Mouse (Mus musculus) G1E (cell line): ENCODE data around the gene Prph. TPM values are rescaled to one million over a fixed set of nuclear protein-coding genes. Genes with fewer than 3 reads are reported as not detected.

ENCODE experiments used
- ATAC-seq: 2 replicates; pipeline ENCODE4 v1.8.0; 2016; ENCODE audit warnings: mild to moderate bottlenecking; ENCODE audit not compliant: insufficient number of reproducible peaks, poor library complexity, low FRiP score, severe bottlenecking; ENCODE audit errors: extremely low read depth
- DNase-seq: peaks from one replicate; pipeline ENCODE4 v3.0.0; 2012; ENCODE audit warnings: low spot score
- H3K27me3 ChIP-seq: 2 replicates; pipeline ENCODE4 v1.6.1; 2012; ENCODE audit warnings: mild to moderate bottlenecking, low read length, inconsistent platforms; ENCODE audit not compliant: insufficient read depth
- H3K36me3 ChIP-seq: replicated peaks from 2 replicates; pipeline ENCODE3; 2012; ENCODE audit warnings: mild to moderate bottlenecking, inconsistent platforms
- H3K4me1 ChIP-seq: 2 replicates; pipeline ENCODE4 v1.6.1; 2012; ENCODE audit warnings: low read depth, low read length, inconsistent platforms, mixed read lengths; ENCODE audit not compliant: insufficient read depth
- H3K4me3 ChIP-seq: 2 replicates; pipeline ENCODE4 v1.5.1; 2012; ENCODE audit warnings: low read depth, mild to moderate bottlenecking, inconsistent platforms, low read length, moderate library complexity, mixed read lengths
- H3K9me3 ChIP-seq: replicated peaks from 2 replicates; pipeline ENCODE4 v1.6.1; 2012; ENCODE audit warnings: inconsistent platforms
- CTCF ChIP-seq: IDR thresholded peaks from 2 replicates; pipeline ENCODE4 v1.5.1; 2012; ENCODE audit warnings: low read depth, low read length, inconsistent platforms, mixed read lengths
- GATA1 ChIP-seq: IDR thresholded peaks from 2 replicates; pipeline ENCODE4 v1.6.1; 2012; ENCODE audit warnings: borderline replicate concordance, low read length, inconsistent platforms, mixed read lengths
- GATA2 ChIP-seq: IDR thresholded peaks from 2 replicates; pipeline ENCODE4 v1.6.1; 2012; ENCODE audit warnings: low read depth, low read length, inconsistent platforms, borderline replicate concordance
- POLR2AphosphoS5 ChIP-seq: IDR thresholded peaks from 2 replicates; pipeline ENCODE4 v1.6.1; 2012; ENCODE audit warnings: low read depth, low read length, inconsistent platforms; ENCODE audit not compliant: insufficient replicate concordance
- TAL1 ChIP-seq: conservative IDR thresholded peaks from 2 replicates; pipeline ENCODE4 v1.6.1; 2012; ENCODE audit warnings: low read depth, low read length, inconsistent platforms, mixed read lengths
- polyA plus RNA-seq: library from polyadenylated mRNA; stranded (reverse); fragments of >175 nt; gene quantifications from 2 replicates; pipeline ENCODE4 v1.2.3, GENCODE M21; 2012
- total RNA-seq, 2 experiments: library from RNA; stranded (forward) in 1 of 2; stranded (reverse) in 1 of 2; fragments of 200-1000 nt in 1 of 2; fragments of >200 nt in 1 of 2; fragmentation: Nextera tagmentation in 1 of 2; gene quantifications; 2 replicates each; pipeline ENCODE4 v1.2.3; 2014 to 2017

Gene Prph
- total and polyA plus RNA-seq, 3 experiments: not detected

DNA sequence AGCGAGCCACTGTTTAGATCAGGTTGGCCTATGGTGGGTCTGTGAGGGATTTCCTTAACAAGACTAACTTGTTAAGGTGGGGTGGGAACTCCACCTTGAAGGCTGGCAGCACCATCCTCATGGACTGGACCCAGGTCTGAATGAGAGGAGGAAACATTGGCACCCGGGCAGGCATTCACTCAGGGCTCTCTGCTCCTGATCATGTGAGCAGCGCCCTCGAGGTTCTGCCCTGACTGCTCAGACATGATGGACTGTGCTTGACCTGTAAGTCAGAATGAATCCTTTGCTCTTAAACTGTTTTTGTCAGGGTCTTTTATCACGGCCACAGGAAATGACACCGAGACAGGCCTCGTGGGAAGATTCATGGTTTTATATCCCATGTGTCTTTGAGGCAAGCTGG, 50.3 kb downstream of the Prph start:
- TF ChIP-seq GATA1: no peak
- TF ChIP-seq POLR2AphosphoS5: no peak
- no peak for TF ChIP-seq CTCF
- TF ChIP-seq TAL1: no peak
- TF ChIP-seq GATA2: no peak
- DNase-seq (no peak), ATAC-seq (no peak)
- H3K4me1 ChIP-seq: no peaks in the 10 kb centered on the region
- peaks cover 16% of the 10 kb centered on the region for H3K27me3 ChIP-seq
- no peaks in the 10 kb centered on the region for H3K36me3 ChIP-seq
- no peak overlapping the region for H3K4me3 ChIP-seq
- H3K9me3 ChIP-seq: no peaks in the 10 kb centered on the region

DNA sequence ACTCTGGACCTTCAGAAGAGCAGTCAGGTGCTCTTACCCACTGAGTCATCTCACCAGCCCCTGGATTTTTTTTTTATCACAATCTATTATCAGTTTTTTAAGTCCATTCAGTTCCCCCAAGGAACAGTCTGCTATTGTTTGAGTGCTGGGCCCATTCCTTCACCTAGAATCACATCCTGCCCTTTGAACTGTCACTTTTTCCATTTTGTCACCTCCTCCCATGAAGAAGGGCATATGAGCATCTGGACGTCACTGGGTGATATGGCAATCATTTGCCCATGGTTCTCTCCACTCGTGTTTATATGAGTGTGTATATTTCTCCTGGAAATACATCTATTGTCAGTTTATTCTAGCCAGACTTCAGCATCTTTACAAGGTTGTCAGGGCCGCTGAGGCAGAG, 52.9 kb downstream of the Prph start:
- Histone ChIP-seq H3K4me1 (no peaks in the 10 kb centered on the region), H3K36me3 (no peaks in the 10 kb centered on the region), H3K9me3 (no peaks in the 10 kb centered on the region), H3K4me3 (no peak overlapping the region), H3K27me3 (peaks cover 7% of the 10 kb centered on the region)
- ATAC-seq (no peak), DNase-seq (no peak)
- no peak for TF ChIP-seq POLR2AphosphoS5
- TF ChIP-seq CTCF: no peak
- no peak for TF ChIP-seq TAL1
- no peak for TF ChIP-seq GATA2
- TF ChIP-seq GATA1: no peak

Other genes with a start within 250 kb of the Prph start
- gene Ddn, start 245.7 kb upstream of the Prph start, total RNA-seq (2014; fragmentation: Nextera tagmentation): not detected in 2 replicates
- 0.17 and 0.22 TPM in 2 replicates for gene Ddn, start 245.7 kb upstream of the Prph start, total RNA-seq (2017)
- 0.07 and 0.08 TPM in 2 replicates for gene Ddn, start 245.7 kb upstream of the Prph start, polyA plus RNA-seq
- 62.8 and 72.4 TPM in 2 replicates for gene Prkag1, start 223.7 kb upstream of the Prph start, total RNA-seq (2014; fragmentation: Nextera tagmentation)
- gene Prkag1, start 223.7 kb upstream of the Prph start, total RNA-seq (2017): 114 and 150 TPM in 2 replicates
- gene Prkag1, start 223.7 kb upstream of the Prph start, polyA plus RNA-seq: 106 and 142 TPM in 2 replicates
- gene Kmt2d, start 184.0 kb upstream of the Prph start, total RNA-seq (2014; fragmentation: Nextera tagmentation): 141 and 150 TPM in 2 replicates
- gene Kmt2d, start 184.0 kb upstream of the Prph start, total RNA-seq (2017): 22.1 and 27.0 TPM in 2 replicates
- 42.8 and 57.8 TPM in 2 replicates for gene Kmt2d, start 184.0 kb upstream of the Prph start, polyA plus RNA-seq
- 5.2 and 8.4 TPM in 2 replicates for gene Rhebl1, start 160.6 kb upstream of the Prph start, total RNA-seq (2014; fragmentation: Nextera tagmentation)
- 7.8 and 8.0 TPM in 2 replicates for gene Rhebl1, start 160.6 kb upstream of the Prph start, total RNA-seq (2017)
- gene Rhebl1, start 160.6 kb upstream of the Prph start, polyA plus RNA-seq: 2.7 and 2.9 TPM in 2 replicates
- not detected in 2 replicates for gene Dhh, start 156.6 kb upstream of the Prph start, total RNA-seq (2014; fragmentation: Nextera tagmentation)
- gene Dhh, start 156.6 kb upstream of the Prph start, total RNA-seq (2017): 0.05 and 0.06 TPM in 2 replicates
- gene Dhh, start 156.6 kb upstream of the Prph start, polyA plus RNA-seq: not detected in 2 replicates
- gene Lmbr1l, start 136.9 kb upstream of the Prph start, total RNA-seq (2014; fragmentation: Nextera tagmentation): 10.9 and 17.1 TPM in 2 replicates
- gene Lmbr1l, start 136.9 kb upstream of the Prph start, total RNA-seq (2017): 4.5 and 7.4 TPM in 2 replicates
- gene Lmbr1l, start 136.9 kb upstream of the Prph start, polyA plus RNA-seq: 9.6 and 9.7 TPM in 2 replicates
- gene Tuba1b, start 120.6 kb upstream of the Prph start, total RNA-seq (2014; fragmentation: Nextera tagmentation): 1,654 and 1,866 TPM in 2 replicates
- gene Tuba1b, start 120.6 kb upstream of the Prph start, total RNA-seq (2017): 717 and 929 TPM in 2 replicates
- gene Tuba1b, start 120.6 kb upstream of the Prph start, polyA plus RNA-seq: 255 and 384 TPM in 2 replicates
- gene Gm49450, start 101.6 kb upstream of the Prph start, total RNA-seq (2014; fragmentation: Nextera tagmentation): not detected in 2 replicates
- gene Gm49450, start 101.6 kb upstream of the Prph start, total RNA-seq (2017): not detected in 2 replicates
- gene Gm49450, start 101.6 kb upstream of the Prph start, polyA plus RNA-seq: not detected in 2 replicates
- 11.6 and 22.3 TPM in 2 replicates for gene Tuba1a, start 101.5 kb upstream of the Prph start, total RNA-seq (2014; fragmentation: Nextera tagmentation)
- gene Tuba1a, start 101.5 kb upstream of the Prph start, total RNA-seq (2017): 35.9 and 52.0 TPM in 2 replicates
- 1.4 and 3.3 TPM in 2 replicates for gene Tuba1a, start 101.5 kb upstream of the Prph start, polyA plus RNA-seq
- gene Tuba1c, start 25.3 kb upstream of the Prph start, total RNA-seq (2014; fragmentation: Nextera tagmentation): 856 and 1,023 TPM in 2 replicates
- gene Tuba1c, start 25.3 kb upstream of the Prph start, total RNA-seq (2017): 252 and 273 TPM in 2 replicates
- gene Tuba1c, start 25.3 kb upstream of the Prph start, polyA plus RNA-seq: 47.1 and 72.7 TPM in 2 replicates
- 58.2 and 59.0 TPM in 2 replicates for gene Troap, start 19.4 kb downstream of the Prph start, total RNA-seq (2014; fragmentation: Nextera tagmentation)
- 22.3 and 22.8 TPM in 2 replicates for gene Troap, start 19.4 kb downstream of the Prph start, total RNA-seq (2017)
- 71.0 and 73.9 TPM in 2 replicates for gene Troap, start 19.4 kb downstream of the Prph start, polyA plus RNA-seq
- not detected in 2 replicates for gene C1ql4, start 32.6 kb downstream of the Prph start, total RNA-seq (2014; fragmentation: Nextera tagmentation)
- not detected in 2 replicates for gene C1ql4, start 32.6 kb downstream of the Prph start, total RNA-seq (2017)
- not detected in 2 replicates for gene C1ql4, start 32.6 kb downstream of the Prph start, polyA plus RNA-seq
- gene Dnajc22, start 38.0 kb downstream of the Prph start, total RNA-seq (2014; fragmentation: Nextera tagmentation): not detected in 2 replicates
- gene Dnajc22, start 38.0 kb downstream of the Prph start, total RNA-seq (2017): 0.16 TPM in 1 of 2 replicates, not detected in the other
- gene Dnajc22, start 38.0 kb downstream of the Prph start, polyA plus RNA-seq: not detected in 2 replicates
- not detected in 2 replicates for gene Spats2, start 70.7 kb downstream of the Prph start, total RNA-seq (2014; fragmentation: Nextera tagmentation)
- 0.05 and 0.12 TPM in 2 replicates for gene Spats2, start 70.7 kb downstream of the Prph start, total RNA-seq (2017)
- gene Spats2, start 70.7 kb downstream of the Prph start, polyA plus RNA-seq: not detected in 2 replicates
- gene Kcnh3, start 169.7 kb downstream of the Prph start, total RNA-seq (2014; fragmentation: Nextera tagmentation): not detected in 2 replicates
- gene Kcnh3, start 169.7 kb downstream of the Prph start, total RNA-seq (2017): 0.05 TPM in 1 of 2 replicates, not detected in the other
- gene Kcnh3, start 169.7 kb downstream of the Prph start, polyA plus RNA-seq: not detected in 2 replicates
- gene Mcrs1, start 196.8 kb downstream of the Prph start, total RNA-seq (2014; fragmentation: Nextera tagmentation): 29.8 and 39.4 TPM in 2 replicates
- 45.7 and 60.1 TPM in 2 replicates for gene Mcrs1, start 196.8 kb downstream of the Prph start, total RNA-seq (2017)
- 75.9 and 83.4 TPM in 2 replicates for gene Mcrs1, start 196.8 kb downstream of the Prph start, polyA plus RNA-seq
- gene Prpf40b, start 239.9 kb downstream of the Prph start, total RNA-seq (2014; fragmentation: Nextera tagmentation): 39.1 and 39.5 TPM in 2 replicates
- 10.1 and 13.1 TPM in 2 replicates for gene Prpf40b, start 239.9 kb downstream of the Prph start, total RNA-seq (2017)
- gene Prpf40b, start 239.9 kb downstream of the Prph start, polyA plus RNA-seq: 47.2 and 53.8 TPM in 2 replicates
- gene Fam186b, start 240.7 kb downstream of the Prph start, total RNA-seq (2014; fragmentation: Nextera tagmentation): not detected in 2 replicates
- gene Fam186b, start 240.7 kb downstream of the Prph start, total RNA-seq (2017): 0.12 TPM in 1 of 2 replicates, not detected in the other
- not detected in 2 replicates for gene Fam186b, start 240.7 kb downstream of the Prph start, polyA plus RNA-seq